Mouse (Mus musculus) left cerebral cortex, adult 18-20 months (tissue): ENCODE measurements around the gene Lrrc9. TPM values are rescaled to one million over a fixed set of nuclear protein-coding genes. Genes with fewer than 3 reads are reported as not detected.
A peak's percentile ranks its signal among the peaks of the same experiment; 100 is the strongest.

Experiments used
- DNase-seq, 2 experiments: peaks; one replicate each; pipeline ENCODE4 v3.0.0; 2021 to 2022; ENCODE audit warnings: low spot score in 2 of 2, mixed read lengths in 1 of 2
- long read RNA-seq, 2 experiments: library from polyadenylated mRNA; stranded (forward); transcript quantifications; one replicate each; pipeline ENCODE4 v2.0.0; 2021
- total RNA-seq, 2 experiments: library from RNA; stranded (reverse); gene quantifications; 2 replicates each; pipeline ENCODE4 v1.2.3; 2021

The Lrrc9 gene
- total RNA-seq = 1 to 10 TPM; 1.9 to 2.2 TPM
- long read RNA-seq, experiment 1 = 0 reads
- long read RNA-seq, experiment 2, partial matches to known transcripts = 1 of 2 reads
- long read RNA-seq, experiment 2, other reads (novel, unspliced or antisense) = 1 of 2 reads

- DNase-seq = peak in 1 of 2 experiments; percentile 31
Observed at GRCm38 (mm10) chr12:72441839-72442576, at the start of gene Lrrc9. Gene Lrrc9, plus strand, starts transcription at chr12:72441866.

- DNase-seq = peak; percentile 49 to 59
Observed at GRCm38 (mm10) chr12:72393046-72393805, 48.4 kb upstream of the Lrrc9 start.

- no peak for DNase-seq
Observed at GRCm38 (mm10) chr12:72405031-72405430, 36.6 kb upstream of the Lrrc9 start.

GRCm38 (mm10) chr12:72407146-72407545, 34.5 kb upstream of the Lrrc9 start:
- peak; percentile 29 to 54 for DNase-seq

- no peak for DNase-seq
Observed at GRCm38 (mm10) chr12:72407721-72408110, 34.0 kb upstream of the Lrrc9 start.

GRCm38 (mm10) chr12:72408111-72408891, 33.4 kb upstream of the Lrrc9 start:
- peak; percentile 71 to 84 for DNase-seq

GRCm38 (mm10) chr12:72408954-72409353, 32.7 kb upstream of the Lrrc9 start, which contains the start of gene Rtn1:
Gene Rtn1, minus strand, starts transcription at chr12:72409054.
- no peak for DNase-seq

GRCm38 (mm10) chr12:72417762-72418161, 23.9 kb upstream of the Lrrc9 start:
- peak; percentile 54 to 55 for DNase-seq

- no peak for DNase-seq
Observed at GRCm38 (mm10) chr12:72422681-72423080, 19.0 kb upstream of the Lrrc9 start.

GRCm38 (mm10) chr12:72427722-72428126, 13.9 kb upstream of the Lrrc9 start:
- peak; percentile 78 to 80 for DNase-seq

GRCm38 (mm10) chr12:72432209-72432608, 9.5 kb upstream of the Lrrc9 start:
- no peak for DNase-seq

- DNase-seq = no peak
Observed at GRCm38 (mm10) chr12:72433241-72433865, 8.3 kb upstream of the Lrrc9 start.

- no peak for DNase-seq
Observed at GRCm38 (mm10) chr12:72437676-72438341, 3.9 kb upstream of the Lrrc9 start.

- DNase-seq = no peak
Observed at GRCm38 (mm10) chr12:72438961-72439480, 2.6 kb upstream of the Lrrc9 start.

- DNase-seq = no peak
Observed at GRCm38 (mm10) chr12:72453941-72454340, 12.3 kb downstream of the Lrrc9 start.

GRCm38 (mm10) chr12:72461191-72461893, 19.7 kb downstream of the Lrrc9 start:
- DNase-seq = no peak

- peak; percentile 57 to 73 for DNase-seq
Observed at GRCm38 (mm10) chr12:72461894-72462530, 20.3 kb downstream of the Lrrc9 start.

- DNase-seq = no peak
Observed at GRCm38 (mm10) chr12:72465826-72466501, 24.3 kb downstream of the Lrrc9 start.
